Mouse (Mus musculus) testis, postnatal 14 days (tissue): Measurements from ENCODE around the gene Gm10378.
"Not testable (repeated sequence)": the region's sequence is repeated elsewhere in the genome, so short reads cannot be mapped to it uniquely, and the experiment has no call there.

Experiments
- DNase-seq: peaks from one replicate; pipeline ENCODE4 v3.0.0; 2021; ENCODE audit warnings: low spot score

The Gm10378 gene

DNA sequence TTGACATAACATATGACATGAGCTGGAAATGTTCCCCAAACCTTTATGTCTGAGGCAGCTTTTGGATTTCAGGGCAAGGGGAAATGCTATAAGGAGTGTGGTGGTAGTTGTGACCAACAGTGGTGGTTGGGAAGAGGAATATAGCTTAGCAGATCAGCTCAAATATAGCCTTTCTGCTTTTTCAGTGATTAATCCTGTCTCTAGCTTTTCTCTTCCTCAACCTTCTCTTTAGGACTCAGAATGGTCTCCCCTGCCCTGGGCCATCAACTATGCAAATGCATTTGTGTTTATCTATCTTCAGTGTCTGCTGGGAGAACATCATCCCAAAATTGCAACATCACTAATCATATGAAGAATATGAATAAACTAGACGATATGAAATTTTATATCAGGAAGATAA, at the start of gene Gm10378:
Gm10378 (plus strand) TSS at position 301 of the 400 bp plus-strand sequence.
- DNase-seq, result not testable (repeated sequence)

DNA sequence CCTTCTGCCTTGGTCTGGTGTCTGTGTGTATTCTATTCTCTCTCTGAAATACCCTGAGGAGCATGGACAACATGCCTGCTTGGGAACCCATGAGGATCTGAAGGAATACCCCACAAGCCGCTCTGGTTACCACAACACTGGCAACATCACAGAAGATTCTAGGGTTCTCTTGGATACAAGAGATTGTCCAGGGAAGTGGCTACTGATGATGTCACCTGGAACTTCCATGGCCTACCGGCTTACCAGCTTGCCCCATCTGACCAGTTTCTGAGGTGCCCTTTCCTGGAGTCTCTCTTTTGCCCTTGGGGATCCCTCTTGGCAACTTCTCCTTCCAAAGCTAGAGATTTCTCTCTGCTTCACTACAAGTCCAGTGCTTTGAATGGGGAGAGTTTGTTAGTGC, 13.9 kb upstream of the Gm10378 start, which contains the start of gene Gm3633:
Gm3633 (minus strand) TSS at position 101 of the 400 bp plus-strand sequence.
- not testable (repeated sequence) for DNase-seq
